Mouse (Mus musculus): ENCODE measurements at regions not wholly inside any gene's neighbourhood (a gene's known extent, or its start where the extent isn't known, plus 50 kb on each side); places are given as distances from the start of the nearest gene placed in this dataset.

GRCm38 (mm10) chr5:118437307-118437610 lies 123.2 kb upstream of the Med13l start:
- Histone ChIP-seq H3K27me3 (ENCODE audit: control insufficient read depth, insufficient read depth, low read length) (no peaks in the 10 kb centered on the region), H3K27ac (ENCODE audit: low read depth, low read length) (no peak overlapping the region), H3K4me2 (ENCODE audit: low read depth, low read length) (no peak overlapping the region), H3K9ac (replicated peaks; ENCODE audit: low read depth, low read length) (no peak overlapping the region), H3K4me1 (ENCODE audit: control insufficient read depth, insufficient read depth, low read length) (peaks cover 3% of the 10 kb centered on the region; the same call in 1 of the 2 replicates), H3K9me3 (ENCODE audit: control insufficient read depth, low read length) (no peaks in the 10 kb centered on the region), H3K36me3 (ENCODE audit: control insufficient read depth, insufficient read depth, low read length) (no peaks in the 10 kb centered on the region), H3K4me3 (ENCODE audit: low read depth, low read length) (no peak overlapping the region)
- no peak for ATAC-seq (ENCODE audit: low read depth)
- WGBS = 24% methylated on average over 7 of the region's 7 CpGs

- H3K27me3 ChIP-seq (ENCODE audit: control insufficient read depth, insufficient read depth, low read length) = no peaks in the 10 kb centered on the region
- H3K36me3 ChIP-seq (ENCODE audit: control insufficient read depth, insufficient read depth, low read length) = no peaks in the 10 kb centered on the region
- H3K9me3 ChIP-seq (ENCODE audit: control insufficient read depth, low read length) = no peaks in the 10 kb centered on the region
- no peak overlapping the region for H3K9ac ChIP-seq (replicated peaks; ENCODE audit: low read depth, low read length)
- H3K4me3 ChIP-seq (ENCODE audit: low read depth, low read length) = no peak overlapping the region
- H3K4me1 ChIP-seq (ENCODE audit: control insufficient read depth, insufficient read depth, low read length) = peaks cover 3% of the 10 kb centered on the region; the same call in 1 of the 2 replicates
- no peak for ATAC-seq (ENCODE audit: low read depth)
- no peak overlapping the region for H3K27ac ChIP-seq (ENCODE audit: low read depth, low read length)
- WGBS = 40% methylated on average over 6 of the region's 6 CpGs
- no peak overlapping the region for H3K4me2 ChIP-seq (ENCODE audit: low read depth, low read length)
Observed at GRCm38 (mm10) chr5:118438016-118438415, 122.5 kb upstream of the Med13l start.

GRCm38 (mm10) chr5:118444538-118445251 lies 115.8 kb upstream of the Med13l start:
- Histone ChIP-seq H3K4me2 (ENCODE audit: low read depth, low read length) (no peak overlapping the region), H3K4me3 (ENCODE audit: low read depth, low read length) (no peak overlapping the region)
- WGBS = 12% methylated on average over 8 of the region's 8 CpGs

GRCm38 (mm10) chr5:118445252-118445987 lies 115.1 kb upstream of the Med13l start:
- no peak overlapping the region for H3K27ac ChIP-seq (ENCODE audit: low read depth, low read length)
- no peaks in the 10 kb centered on the region for H3K36me3 ChIP-seq (ENCODE audit: control insufficient read depth, insufficient read depth, low read length)
- 0 out of 2 replicates have a peak, but pooled peaks cover 4% of the 10 kb centered on the region for H3K4me1 ChIP-seq (ENCODE audit: control insufficient read depth, insufficient read depth, low read length)
- no peaks in the 10 kb centered on the region for H3K27me3 ChIP-seq (ENCODE audit: control insufficient read depth, insufficient read depth, low read length)
- no peak for ATAC-seq (ENCODE audit: low read depth)
- H3K4me3 ChIP-seq (ENCODE audit: low read depth, low read length) = no peak overlapping the region
- no peak overlapping the region for H3K9ac ChIP-seq (replicated peaks; ENCODE audit: low read depth, low read length)
- no peak overlapping the region for H3K4me2 ChIP-seq (ENCODE audit: low read depth, low read length)
- WGBS = 25% methylated on average over 10 of the region's 10 CpGs
- H3K9me3 ChIP-seq (ENCODE audit: control insufficient read depth, low read length) = no peaks in the 10 kb centered on the region

More at GRCm38 (mm10) chr5:118444538-118445251, 115.8 kb upstream of the Med13l start:
- H3K9me3 ChIP-seq (ENCODE audit: control insufficient read depth, low read length) = no peaks in the 10 kb centered on the region
- no peak overlapping the region for H3K27ac ChIP-seq (ENCODE audit: low read depth, low read length)
- ATAC-seq (ENCODE audit: low read depth) = no peak
- H3K4me1 ChIP-seq (ENCODE audit: control insufficient read depth, insufficient read depth, low read length) = 0 out of 2 replicates have a peak, but pooled peaks cover 4% of the 10 kb centered on the region
- no peak overlapping the region for H3K9ac ChIP-seq (replicated peaks; ENCODE audit: low read depth, low read length)
- no peaks in the 10 kb centered on the region for H3K27me3 ChIP-seq (ENCODE audit: control insufficient read depth, insufficient read depth, low read length)
- H3K36me3 ChIP-seq (ENCODE audit: control insufficient read depth, insufficient read depth, low read length) = no peaks in the 10 kb centered on the region

GRCm38 (mm10) chr5:118445988-118446280 lies 114.5 kb upstream of the Med13l start:
- ATAC-seq (ENCODE audit: low read depth) = no peak
- WGBS = 89% methylated on average over 1 of the region's 1 CpGs
- no peak overlapping the region for H3K9ac ChIP-seq (replicated peaks; ENCODE audit: low read depth, low read length)
- no peak overlapping the region for H3K4me2 ChIP-seq (ENCODE audit: low read depth, low read length)
- 0 out of 2 replicates have a peak, but pooled peaks cover 4% of the 10 kb centered on the region for H3K4me1 ChIP-seq (ENCODE audit: control insufficient read depth, insufficient read depth, low read length)
- no peak overlapping the region for H3K27ac ChIP-seq (ENCODE audit: low read depth, low read length)
- H3K36me3 ChIP-seq (ENCODE audit: control insufficient read depth, insufficient read depth, low read length) = no peaks in the 10 kb centered on the region
- no peaks in the 10 kb centered on the region for H3K9me3 ChIP-seq (ENCODE audit: control insufficient read depth, low read length)
- no peak overlapping the region for H3K4me3 ChIP-seq (ENCODE audit: low read depth, low read length)
- H3K27me3 ChIP-seq (ENCODE audit: control insufficient read depth, insufficient read depth, low read length) = no peaks in the 10 kb centered on the region

GRCm38 (mm10) chr5:118446878-118447277 lies 113.6 kb upstream of the Med13l start:
- Histone ChIP-seq H3K27me3 (ENCODE audit: control insufficient read depth, insufficient read depth, low read length) (no peaks in the 10 kb centered on the region), H3K4me1 (ENCODE audit: control insufficient read depth, insufficient read depth, low read length) (0 out of 2 replicates have a peak, but pooled peaks cover 4% of the 10 kb centered on the region), H3K4me2 (ENCODE audit: low read depth, low read length) (no peak overlapping the region), H3K9me3 (ENCODE audit: control insufficient read depth, low read length) (no peaks in the 10 kb centered on the region), H3K9ac (replicated peaks; ENCODE audit: low read depth, low read length) (no peak overlapping the region), H3K27ac (ENCODE audit: low read depth, low read length) (no peak overlapping the region), H3K4me3 (ENCODE audit: low read depth, low read length) (no peak overlapping the region), H3K36me3 (ENCODE audit: control insufficient read depth, insufficient read depth, low read length) (no peaks in the 10 kb centered on the region)
- no peak for ATAC-seq (ENCODE audit: low read depth)
- 76% methylated on average over 6 of the region's 6 CpGs for WGBS

- H3K9ac ChIP-seq (replicated peaks; ENCODE audit: low read depth, low read length) = no peak overlapping the region
- 61% methylated on average over 5 of the region's 5 CpGs for WGBS
- ATAC-seq (ENCODE audit: low read depth) = no peak
- H3K4me1 ChIP-seq (ENCODE audit: control insufficient read depth, insufficient read depth, low read length) = 0 out of 2 replicates have a peak, but pooled peaks cover 4% of the 10 kb centered on the region
- no peak overlapping the region for H3K4me3 ChIP-seq (ENCODE audit: low read depth, low read length)
- H3K36me3 ChIP-seq (ENCODE audit: control insufficient read depth, insufficient read depth, low read length) = no peaks in the 10 kb centered on the region
- no peak overlapping the region for H3K27ac ChIP-seq (ENCODE audit: low read depth, low read length)
- no peak overlapping the region for H3K4me2 ChIP-seq (ENCODE audit: low read depth, low read length)
- no peaks in the 10 kb centered on the region for H3K9me3 ChIP-seq (ENCODE audit: control insufficient read depth, low read length)
- no peaks in the 10 kb centered on the region for H3K27me3 ChIP-seq (ENCODE audit: control insufficient read depth, insufficient read depth, low read length)
Observed at GRCm38 (mm10) chr5:118447366-118447765, 113.1 kb upstream of the Med13l start.

GRCm38 (mm10) chr5:118448884-118449515 lies 111.5 kb upstream of the Med13l start:
- Histone ChIP-seq H3K27ac (ENCODE audit: low read depth, low read length) (no peak overlapping the region), H3K36me3 (ENCODE audit: control insufficient read depth, insufficient read depth, low read length) (no peaks in the 10 kb centered on the region), H3K9ac (replicated peaks; ENCODE audit: low read depth, low read length) (no peak overlapping the region), H3K4me3 (ENCODE audit: low read depth, low read length) (no peak overlapping the region), H3K4me2 (ENCODE audit: low read depth, low read length) (no peak overlapping the region), H3K27me3 (ENCODE audit: control insufficient read depth, insufficient read depth, low read length) (no peaks in the 10 kb centered on the region), H3K4me1 (ENCODE audit: control insufficient read depth, insufficient read depth, low read length) (0 out of 2 replicates have a peak, but pooled peaks cover 4% of the 10 kb centered on the region), H3K9me3 (ENCODE audit: control insufficient read depth, low read length) (no peaks in the 10 kb centered on the region)
- no peak for ATAC-seq (ENCODE audit: low read depth)
- WGBS = 62% methylated on average over 4 of the region's 4 CpGs

GRCm38 (mm10) chr5:118449893-118450292 lies 110.6 kb upstream of the Med13l start:
- no peak for ATAC-seq (ENCODE audit: low read depth)
- WGBS = 85% methylated on average over 4 of the region's 4 CpGs
- no peak overlapping the region for H3K4me2 ChIP-seq (ENCODE audit: low read depth, low read length)
- H3K9ac ChIP-seq (replicated peaks; ENCODE audit: low read depth, low read length) = no peak overlapping the region
- no peaks in the 10 kb centered on the region for H3K9me3 ChIP-seq (ENCODE audit: control insufficient read depth, low read length)
- H3K27ac ChIP-seq (ENCODE audit: low read depth, low read length) = no peak overlapping the region
- no peaks in the 10 kb centered on the region for H3K36me3 ChIP-seq (ENCODE audit: control insufficient read depth, insufficient read depth, low read length)
- 0 out of 2 replicates have a peak, but pooled peaks cover 2% of the 10 kb centered on the region for H3K4me1 ChIP-seq (ENCODE audit: control insufficient read depth, insufficient read depth, low read length)
- H3K4me3 ChIP-seq (ENCODE audit: low read depth, low read length) = no peak overlapping the region
- H3K27me3 ChIP-seq (ENCODE audit: control insufficient read depth, insufficient read depth, low read length) = no peaks in the 10 kb centered on the region
